Mouse (Mus musculus) MN1 (cell line): ENCODE results near the gene Serinc2.

Experiments
- DNase-seq: peaks from one replicate; pipeline ENCODE4 v3.0.0-alpha.2; 2016; ENCODE audit warnings: low spot score

Serinc2 gene

GRCm38 (mm10) chr4:130297123-130297529 is 18.1 kb upstream of the Serinc2 start:
- DNase-seq = peak; percentile 68

GRCm38 (mm10) chr4:130296243-130296965 is 17.4 kb upstream of the Serinc2 start:
- DNase-seq = no peak

- DNase-seq = no peak
Observed at GRCm38 (mm10) chr4:130295047-130295745, 16.2 kb upstream of the Serinc2 start.

- no peak for DNase-seq
Observed at GRCm38 (mm10) chr4:130294513-130294912, 15.5 kb upstream of the Serinc2 start.

GRCm38 (mm10) chr4:130292271-130292670 is 13.3 kb upstream of the Serinc2 start:
- peak; percentile 80 for DNase-seq

- no peak for DNase-seq
Observed at GRCm38 (mm10) chr4:130289824-130290223, 10.8 kb upstream of the Serinc2 start.

GRCm38 (mm10) chr4:130286531-130286930 is 7.5 kb upstream of the Serinc2 start:
- no peak for DNase-seq

GRCm38 (mm10) chr4:130283826-130284225 is 4.8 kb upstream of the Serinc2 start:
- DNase-seq = no peak

GRCm38 (mm10) chr4:130282856-130283255 is 3.9 kb upstream of the Serinc2 start:
- no peak for DNase-seq

- DNase-seq = no peak
Observed at GRCm38 (mm10) chr4:130276573-130277176, 2.3 kb downstream of the Serinc2 start.

- no peak for DNase-seq
Observed at GRCm38 (mm10) chr4:130275823-130276105, 3.2 kb downstream of the Serinc2 start.

GRCm38 (mm10) chr4:130275016-130275822 is 3.8 kb downstream of the Serinc2 start:
- no peak for DNase-seq

GRCm38 (mm10) chr4:130274346-130275015 is 4.5 kb downstream of the Serinc2 start:
- DNase-seq = no peak

GRCm38 (mm10) chr4:130273698-130274345 is 5.2 kb downstream of the Serinc2 start:
- DNase-seq = peak; percentile 51

- no peak for DNase-seq
Observed at GRCm38 (mm10) chr4:130270611-130271347, 8.2 kb downstream of the Serinc2 start.

GRCm38 (mm10) chr4:130270089-130270488 is 8.9 kb downstream of the Serinc2 start:
- DNase-seq = no peak

- DNase-seq = no peak
Observed at GRCm38 (mm10) chr4:130268736-130269135, 10.3 kb downstream of the Serinc2 start.

- DNase-seq = peak; percentile 44
Observed at GRCm38 (mm10) chr4:130267069-130267468, 11.9 kb downstream of the Serinc2 start.

GRCm38 (mm10) chr4:130266601-130267000 is 12.4 kb downstream of the Serinc2 start:
- DNase-seq = peak; percentile 57

- DNase-seq = peak; percentile 22
Observed at GRCm38 (mm10) chr4:130264698-130265349, 14.2 kb downstream of the Serinc2 start.
